In the genomic region with DNA sequence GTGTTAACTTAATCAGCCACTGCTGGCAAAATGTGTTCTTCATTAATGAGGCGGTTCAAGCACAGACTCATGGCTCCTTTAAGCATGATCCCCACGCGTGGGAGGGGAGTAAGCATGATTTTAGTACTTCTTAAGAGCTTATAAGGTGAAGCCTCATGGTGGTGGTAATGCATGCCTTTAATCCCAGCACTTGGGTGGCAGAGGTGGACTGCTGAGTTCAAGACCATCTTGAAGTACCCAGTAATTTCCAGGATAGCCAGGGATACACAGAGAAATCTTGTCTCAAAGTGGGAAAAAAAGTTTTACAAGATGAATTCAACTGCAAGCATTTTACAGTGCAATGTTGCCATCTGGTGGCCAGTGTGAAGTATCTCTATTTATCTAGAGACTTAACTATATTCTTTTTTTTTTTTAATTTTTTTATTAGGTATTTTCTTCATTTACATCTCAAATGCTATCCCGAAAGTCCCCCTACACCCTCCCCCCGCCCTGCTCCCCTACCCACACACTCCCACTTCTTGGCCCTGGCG, we compare ENCODE assay signal across 8 mouse cellular contexts.
A peak's percentile ranks its signal among the peaks of the same experiment; 100 is the strongest.
DNase-seq lines count a peak whose midpoint lies in the region; ATAC-seq lines count a peak whose summit lies in the region.

No protein-coding gene starts in this region.

- no peak overlapping the region for H3K4me2 ChIP-seq in heart, embryonic 15.5 days
- no peak overlapping the region for H3K4me2 ChIP-seq in heart, embryonic 11.5 days

- no peaks in the 10 kb centered on the region for H3K27me3 ChIP-seq in heart, embryonic 15.5 days
- no peaks in the 10 kb centered on the region for H3K27me3 ChIP-seq in heart, embryonic 11.5 days (ENCODE audit: control insufficient read depth, insufficient read depth, low read length)

- no peak overlapping the region for H3K4me3 ChIP-seq in heart, embryonic 15.5 days
- no peak overlapping the region for H3K4me3 ChIP-seq in heart, embryonic 11.5 days (ENCODE audit: low read depth, low read length)

- H3K36me3 ChIP-seq in heart, embryonic 15.5 days: no peaks in the 10 kb centered on the region
- no peaks in the 10 kb centered on the region for H3K36me3 ChIP-seq in heart, embryonic 11.5 days (ENCODE audit: control insufficient read depth, insufficient read depth, low read length)

- no peak overlapping the region for H3K9ac ChIP-seq in heart, embryonic 15.5 days
- H3K9ac ChIP-seq in heart, embryonic 11.5 days (ENCODE audit: low read depth, low read length): no peak overlapping the region

- peaks cover 34% of the 10 kb centered on the region for H3K4me1 ChIP-seq in heart, embryonic 15.5 days (replicated peaks)
- H3K4me1 ChIP-seq in heart, embryonic 11.5 days (ENCODE audit: control insufficient read depth, insufficient read depth, low read length): peaks cover 7% of the 10 kb centered on the region

- DNase-seq in urinary bladder, postnatal 14 days (ENCODE audit: low spot score): peak; percentile 73
- no peak for DNase-seq in urinary bladder, postnatal 4 days (ENCODE audit: low spot score in 2 of 2)
- peak; percentile 46 for DNase-seq in fibroblast of lung, adult 2 months (ENCODE audit: low read depth)
- peak; percentile 40 to 82 for DNase-seq in kidney, postnatal 36 days
- peak; percentile 81 for DNase-seq in retina, embryonic 14.5 days (ENCODE audit: low spot score)
- no peak for DNase-seq in thymus, adult 18-20 months

- H3K9me3 ChIP-seq in heart, embryonic 15.5 days (replicated peaks): no peaks in the 10 kb centered on the region
- no peaks in the 10 kb centered on the region for H3K9me3 ChIP-seq in heart, embryonic 11.5 days (replicated peaks; ENCODE audit: control insufficient read depth, low read length)

- no peak for ATAC-seq in heart, embryonic 15.5 days (replicated peaks; ENCODE audit: insufficient number of reproducible peaks, insufficient read depth, low FRiP score, low read depth)
- no peak for ATAC-seq in heart, embryonic 11.5 days (replicated peaks; ENCODE audit: insufficient number of reproducible peaks, low FRiP score, low TSS enrichment)

- 0 out of 2 replicates have a peak overlapping the region, but pooled peaks have one; percentile 7 for H3K27ac ChIP-seq in heart, embryonic 15.5 days
- H3K27ac ChIP-seq in heart, embryonic 11.5 days (ENCODE audit: low read depth, low read length): no peak overlapping the region

- WGBS in heart, embryonic 15.5 days: 43% methylated on average over 6 of the region's 6 CpGs
- 38% methylated on average over 6 of the region's 6 CpGs for WGBS in heart, embryonic 11.5 days (ENCODE audit: insufficient replicate concordance)

Comparison
In these comparisons a context has a peak if more than half of its experiments do, and no peak if none do; other contexts are left out.
1. DNase-seq: peak in urinary bladder, postnatal 14 days (single experiment), fibroblast of lung, adult 2 months (single experiment), kidney, postnatal 36 days (2 of 2) and retina, embryonic 14.5 days (single experiment); none in urinary bladder, postnatal 4 days (0 of 2) and thymus, adult 18-20 months (0 of 2).